Mouse (Mus musculus) ovary, postnatal 10 days (tissue): ENCODE data around the gene Mpz.

Experiments
- DNase-seq: peaks from one replicate; pipeline ENCODE4 v3.0.0; 2022; ENCODE audit warnings: low spot score

The Mpz gene

GRCm38 (mm10) chr1:171189046-171189445 lies 38.5 kb downstream of the Mpz start:
- no peak for DNase-seq

GRCm38 (mm10) chr1:171189476-171190114 lies 39.1 kb downstream of the Mpz start:
- DNase-seq = no peak

GRCm38 (mm10) chr1:171190832-171191231 lies 40.3 kb downstream of the Mpz start:
- no peak for DNase-seq

- DNase-seq = no peak
Observed at GRCm38 (mm10) chr1:171192283-171192682, 41.8 kb downstream of the Mpz start.

- DNase-seq = no peak
Observed at GRCm38 (mm10) chr1:171193093-171193840, 42.8 kb downstream of the Mpz start.

GRCm38 (mm10) chr1:171193911-171194830 lies 43.7 kb downstream of the Mpz start:
- no peak for DNase-seq

GRCm38 (mm10) chr1:171195046-171195822 lies 44.7 kb downstream of the Mpz start:
- no peak for DNase-seq

- no peak for DNase-seq
Observed at GRCm38 (mm10) chr1:171195887-171196397, 45.4 kb downstream of the Mpz start, which contains the start of gene Pcp4l1. Gene Pcp4l1, minus strand, starts transcription at chr1:171196268.

- DNase-seq = no peak
Observed at GRCm38 (mm10) chr1:171199532-171199931, 49.0 kb downstream of the Mpz start.

- no peak for DNase-seq
Observed at GRCm38 (mm10) chr1:171200769-171201168, 50.3 kb downstream of the Mpz start.

GRCm38 (mm10) chr1:171203471-171204248 lies 53.1 kb downstream of the Mpz start:
- no peak for DNase-seq

- DNase-seq = no peak
Observed at GRCm38 (mm10) chr1:171204249-171204644, 53.7 kb downstream of the Mpz start.

- no peak for DNase-seq
Observed at GRCm38 (mm10) chr1:171205704-171206493, 55.4 kb downstream of the Mpz start.

GRCm38 (mm10) chr1:171209409-171209808 lies 58.9 kb downstream of the Mpz start:
- DNase-seq = no peak
